Mouse (Mus musculus) adrenal gland, postnatal 10 days (tissue): ENCODE data around the gene Galp. TPM values are rescaled to one million over a fixed set of nuclear protein-coding genes. Genes with fewer than 3 reads are reported as not detected.
"Not testable (repeated sequence)": the region's sequence is repeated elsewhere in the genome, so short reads cannot be mapped to it uniquely, and the experiment has no call there.

Experiments
- DNase-seq: peaks from one replicate; pipeline ENCODE4 v3.0.0; 2021; ENCODE audit warnings: mixed read lengths
- total RNA-seq, 2 experiments: library from RNA; stranded (reverse); gene quantifications; 2 replicates each; pipeline ENCODE4 v1.2.3; 2021

Gene Galp
- total RNA-seq, 2 experiments from 2014 or later: not detected

DNA sequence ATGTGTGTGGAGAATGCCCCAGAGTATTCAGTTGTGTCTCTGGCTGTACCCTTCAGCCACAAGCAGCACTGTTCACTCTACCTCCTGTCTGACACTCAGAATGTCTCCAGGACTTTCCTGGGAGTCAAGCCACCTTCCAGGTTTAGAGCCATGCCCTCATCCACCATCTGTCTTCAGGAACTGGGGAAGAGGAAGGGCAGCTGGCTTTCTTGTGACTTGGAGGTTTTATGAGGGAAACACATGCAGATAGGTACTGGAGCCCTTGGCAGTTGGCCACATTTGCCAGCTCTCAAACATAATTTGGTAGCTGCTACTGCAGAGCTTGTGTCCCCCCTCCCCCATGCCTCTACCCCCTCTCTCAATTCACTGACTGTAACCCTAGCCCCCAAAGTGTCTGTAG is 17.9 kb upstream of the Galp start:
- DNase-seq: no peak

GRCm38 (mm10) chr7:6182882-6183281 is 14.0 kb upstream of the Galp start:
- no peak for DNase-seq

- no peak for DNase-seq
Measured at GRCm38 (mm10) chr7:6183802-6184201, 13.1 kb upstream of the Galp start.

DNA sequence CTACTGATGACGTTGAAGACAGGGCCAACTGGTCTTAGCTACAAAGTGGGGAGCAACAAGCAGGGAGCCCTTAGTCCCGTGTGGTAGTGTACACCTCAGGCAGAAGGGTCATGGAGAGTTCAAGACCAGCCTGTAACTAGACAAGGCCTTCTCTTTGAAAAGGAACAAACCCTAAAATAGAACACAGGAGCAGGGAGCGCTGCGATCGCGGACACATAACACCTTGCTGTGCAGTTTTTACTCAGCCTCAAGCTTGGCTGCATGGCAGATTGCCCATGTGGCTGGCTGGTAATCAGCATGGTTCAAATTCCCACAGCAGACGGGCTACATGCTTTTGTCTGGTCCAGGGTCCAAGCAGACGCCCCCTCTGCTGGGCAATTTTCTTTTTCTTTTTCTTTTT is 12.4 kb upstream of the Galp start:
- DNase-seq: no peak

DNA sequence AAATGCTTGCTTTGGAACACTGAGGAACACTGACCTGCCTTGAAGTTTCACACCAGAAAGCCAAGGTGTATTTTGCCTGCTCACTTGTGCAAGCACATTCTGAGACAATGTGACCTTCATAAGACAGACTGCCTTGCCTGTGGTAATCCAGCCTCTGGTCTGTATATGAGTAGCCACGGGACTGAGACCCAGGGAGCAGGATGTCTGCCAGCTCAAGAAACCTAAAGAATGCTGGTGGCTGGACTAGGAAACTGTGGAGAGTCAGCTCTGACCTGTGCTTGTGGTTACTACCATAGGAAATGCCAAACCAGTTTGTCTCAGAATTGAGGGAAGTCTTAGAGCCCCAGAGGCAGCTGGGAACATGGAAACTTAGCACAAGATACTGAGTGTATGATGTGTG is 11.5 kb upstream of the Galp start:
- no peak for DNase-seq

GRCm38 (mm10) chr7:6186176-6186575 is 10.7 kb upstream of the Galp start:
- DNase-seq: no peak

DNA sequence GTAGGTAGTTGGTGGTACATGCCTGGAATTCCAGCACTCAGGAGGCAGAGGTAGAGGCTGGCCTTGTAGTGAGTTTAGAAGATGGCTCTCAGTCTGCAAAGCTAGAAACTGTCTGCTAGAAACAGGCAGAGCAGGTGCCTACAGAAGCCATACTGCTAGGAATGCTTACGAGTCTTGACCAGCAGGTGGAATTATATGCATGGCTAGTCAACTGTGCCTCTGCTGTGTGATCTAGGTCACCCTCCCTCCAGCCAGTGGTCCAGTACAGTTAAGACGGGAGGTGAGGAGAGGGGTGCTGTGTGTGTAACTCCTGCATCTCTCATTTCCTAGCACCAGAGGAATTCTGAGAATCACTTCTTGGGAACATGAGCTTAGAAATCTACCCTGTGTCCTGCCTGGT is 10.1 kb upstream of the Galp start:
- no peak for DNase-seq

GRCm38 (mm10) chr7:6189542-6189941 is 7.3 kb upstream of the Galp start:
- no peak for DNase-seq

DNA sequence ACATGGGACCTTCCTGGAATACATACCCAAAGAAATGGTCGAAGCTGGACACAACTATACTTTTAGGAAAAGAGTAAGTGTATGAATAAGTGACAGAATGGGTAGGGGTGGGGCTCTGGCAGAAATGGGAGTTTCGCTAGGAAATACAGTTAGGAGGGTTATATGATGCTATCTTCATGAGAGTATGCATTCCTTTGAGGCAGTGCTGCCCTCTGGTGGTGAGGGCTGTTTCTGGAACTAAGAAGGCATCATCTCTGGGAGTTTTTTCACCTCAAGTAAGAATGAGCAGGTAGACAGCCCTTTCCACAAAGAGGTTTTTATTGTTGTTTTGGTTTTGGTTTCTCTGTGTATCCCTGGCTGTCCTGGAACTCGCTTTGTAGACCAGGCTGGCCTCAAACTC is 5.5 kb upstream of the Galp start:
- DNase-seq: peak; percentile 90

GRCm38 (mm10) chr7:6194129-6194528 is 2.8 kb upstream of the Galp start:
- DNase-seq: peak; percentile 79

DNA sequence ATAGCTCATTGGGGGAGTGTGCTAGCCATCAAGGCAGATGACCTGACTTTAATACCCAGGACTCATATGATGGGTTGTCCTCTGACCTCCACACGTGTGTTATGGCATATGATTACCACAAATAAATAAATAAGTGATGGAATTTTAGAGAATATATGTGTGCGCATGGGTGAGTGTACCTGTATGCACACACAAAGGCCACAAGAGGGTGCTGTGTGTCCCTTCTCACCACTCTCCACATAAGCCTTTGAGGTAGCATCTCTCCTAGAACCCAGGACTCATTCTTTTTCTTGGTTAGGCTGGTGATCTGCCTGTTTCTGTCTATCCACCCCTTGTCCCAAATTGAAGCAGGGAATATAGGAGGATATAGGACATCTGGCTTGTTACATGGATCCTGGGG is 1.1 kb upstream of the Galp start:
- no peak for DNase-seq

DNA sequence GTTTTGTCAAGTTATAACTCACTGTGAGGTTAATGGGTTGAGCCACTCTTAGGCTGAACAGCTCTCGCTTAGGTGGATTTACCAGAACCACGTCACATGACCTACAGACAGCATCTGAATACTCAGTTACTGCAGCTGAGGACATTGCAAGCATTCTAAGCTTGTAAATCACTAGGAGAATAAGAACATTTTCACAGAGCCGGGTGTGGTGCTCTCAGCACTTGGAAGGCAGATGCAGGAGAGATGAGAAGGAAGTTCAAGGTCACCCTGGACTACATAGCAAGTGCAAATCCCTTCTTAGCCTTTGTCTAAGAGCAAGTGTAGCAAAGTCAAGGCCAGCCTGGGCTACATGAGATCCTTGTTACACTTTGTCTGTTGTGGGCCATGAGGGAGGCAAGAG is 7.3 kb downstream of the Galp start:
- no peak for DNase-seq

DNA sequence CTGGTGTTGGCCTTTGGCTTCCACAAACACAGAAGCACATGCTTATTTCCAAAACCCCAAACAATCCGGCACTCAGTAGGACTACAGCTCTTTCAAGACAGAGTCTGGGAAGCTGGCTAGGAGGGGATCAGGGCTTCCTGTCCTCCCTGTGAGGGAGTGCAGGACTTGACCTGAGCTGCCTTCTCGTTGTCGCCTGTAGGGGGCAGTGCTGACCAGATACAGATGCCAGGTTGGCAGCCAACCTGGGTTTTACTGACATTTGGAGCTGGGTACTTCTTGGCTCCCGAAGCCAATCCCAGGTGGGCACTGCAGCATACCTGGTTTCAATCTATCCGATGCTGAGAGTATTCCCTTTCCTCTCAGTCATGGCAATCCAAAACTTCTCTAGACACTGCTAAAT is 16.3 kb downstream of the Galp start:
- DNase-seq: peak; percentile 45

GRCm38 (mm10) chr7:6214691-6215090 is 17.8 kb downstream of the Galp start:
- DNase-seq: not testable (repeated sequence)

DNA sequence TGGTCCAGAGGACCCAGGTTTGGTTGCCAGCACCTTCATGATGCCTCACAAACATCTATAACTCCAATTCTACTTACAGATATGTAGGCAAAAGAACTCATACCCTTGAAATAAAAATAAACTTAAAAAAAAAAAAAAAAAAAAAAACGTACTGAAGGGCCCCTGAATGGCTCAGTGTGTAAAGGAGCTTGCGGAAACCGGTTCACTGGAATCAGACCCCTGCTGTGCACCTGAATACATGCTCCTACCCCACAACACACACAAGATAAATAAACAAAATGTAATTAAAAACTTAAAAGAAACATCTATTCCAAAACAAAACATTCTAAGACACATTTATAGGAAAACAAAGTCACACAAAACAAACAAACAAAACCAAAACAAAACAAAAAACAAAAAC is 23.3 kb downstream of the Galp start:
- DNase-seq: no peak

GRCm38 (mm10) chr7:6221978-6222377 is 25.1 kb downstream of the Galp start, which contains the start of gene Zscan5b:
Gene Zscan5b (plus strand): TSS chr7:6222278.
- DNase-seq: no peak

DNA sequence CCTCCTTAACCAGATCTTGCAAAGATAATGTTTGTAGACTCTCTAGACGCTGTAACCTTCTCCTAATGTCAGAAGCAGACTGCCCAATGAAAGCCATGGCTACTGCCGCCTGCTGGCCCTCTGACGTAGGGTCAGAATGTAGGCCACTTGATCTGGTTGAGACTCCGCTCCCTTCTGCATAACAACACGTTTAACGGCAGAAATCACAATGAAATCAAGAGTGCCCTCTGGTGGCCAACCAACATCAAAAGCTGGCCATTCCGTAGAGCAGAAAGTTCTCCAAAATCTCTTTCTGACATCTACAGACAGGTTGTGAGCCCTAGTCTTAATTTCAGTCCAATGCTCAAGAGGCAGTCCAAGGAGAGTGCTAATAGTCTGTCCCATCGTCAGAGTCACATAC is 31.6 kb downstream of the Galp start:
- DNase-seq: peak; percentile 41

DNA sequence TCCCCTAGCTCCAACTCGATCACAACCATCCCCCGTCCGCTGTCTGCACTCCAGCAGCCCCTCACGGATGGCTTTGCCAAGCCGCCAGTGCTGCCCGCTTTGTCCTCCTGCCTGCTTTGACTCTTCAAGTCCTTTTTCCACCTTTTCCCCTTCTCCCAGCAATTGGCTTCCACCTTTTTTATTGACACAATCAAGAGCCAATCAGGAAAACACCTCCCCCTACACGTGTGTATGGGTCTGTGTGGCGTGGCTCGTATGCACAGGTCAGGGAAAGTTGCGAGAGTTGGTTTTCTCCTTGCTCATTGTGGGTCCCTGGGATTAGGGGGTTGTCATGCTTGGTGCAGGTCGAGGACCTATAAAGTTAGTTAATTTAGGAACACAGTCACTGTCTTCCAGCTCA is 42.9 kb downstream of the Galp start:
- DNase-seq: no peak

- DNase-seq: peak; percentile 66
Measured at GRCm38 (mm10) chr7:6240841-6241425, 44.0 kb downstream of the Galp start.

DNA sequence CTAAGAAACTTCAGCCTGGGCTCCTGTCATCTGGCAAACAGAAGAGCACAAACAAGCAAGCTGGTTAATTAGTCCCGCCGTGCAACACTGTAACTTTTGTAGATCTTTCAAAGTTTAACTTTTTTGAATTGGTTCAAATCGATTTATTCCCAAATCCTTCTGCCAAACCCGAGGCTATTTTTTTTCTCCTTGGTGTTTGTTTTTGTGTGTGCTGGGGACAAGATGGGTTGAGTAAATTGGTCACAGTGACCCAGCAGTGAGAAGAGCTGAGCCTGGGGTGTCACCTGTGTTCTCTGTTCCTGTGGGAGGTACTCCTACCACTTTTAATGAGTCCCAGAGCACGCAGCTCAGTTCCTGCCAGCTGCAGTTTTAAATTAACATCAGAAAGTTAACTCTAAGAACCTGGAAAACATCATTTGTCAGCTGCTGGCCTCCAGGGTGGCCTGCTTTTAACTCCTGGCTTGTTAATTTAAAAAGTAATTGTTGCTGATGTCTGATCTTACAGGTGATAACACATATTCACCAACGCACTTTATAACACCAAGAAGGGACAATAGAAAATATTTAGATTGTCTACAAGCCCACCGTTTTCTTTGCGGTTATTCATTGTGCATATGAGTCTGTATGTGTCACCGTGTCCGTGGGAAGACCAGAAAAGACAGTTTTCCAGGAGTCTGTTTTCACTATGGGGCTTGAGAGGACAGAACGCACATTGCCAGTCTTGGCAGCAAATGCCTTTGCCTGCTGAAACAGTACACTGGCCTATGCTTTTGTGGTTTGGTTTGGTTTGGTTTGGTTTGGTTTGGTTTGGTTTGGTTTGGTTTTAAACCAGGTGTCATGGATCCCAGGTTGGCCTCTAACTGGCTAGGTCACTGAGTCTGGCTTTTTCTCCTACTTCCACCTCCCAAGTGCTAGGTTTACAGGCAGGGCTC is 47.7 kb downstream of the Galp start:
- no peak for DNase-seq

- no peak for DNase-seq
Measured at GRCm38 (mm10) chr7:6252410-6252809, 55.5 kb downstream of the Galp start, which contains the start of gene Epp13. Gene Epp13 (plus strand): TSS chr7:6252710.

GRCm38 (mm10) chr7:6254451-6254850 is 57.6 kb downstream of the Galp start:
- no peak for DNase-seq

DNA sequence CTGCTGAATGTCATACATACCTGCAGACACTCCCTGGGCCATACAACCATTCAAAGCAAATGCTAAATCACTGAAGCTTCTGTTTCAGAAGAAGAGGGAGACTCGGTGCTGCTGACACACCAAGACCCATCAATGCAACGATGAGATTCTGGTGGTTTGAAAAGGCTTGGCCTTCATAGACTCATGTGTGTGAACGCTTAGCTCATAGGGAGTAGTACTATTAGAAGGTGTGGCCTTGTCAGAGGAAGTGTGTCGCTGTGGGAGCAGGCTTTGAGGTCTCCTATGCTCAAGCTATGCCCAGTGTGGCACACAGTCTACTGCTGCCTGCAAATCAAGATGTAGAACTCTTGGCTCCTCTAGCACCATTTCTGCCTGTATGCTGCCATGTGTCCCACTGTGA is 60.5 kb downstream of the Galp start:
- DNase-seq: no peak
